Mouse (Mus musculus): ENCODE results near the gene Bicdl1.

- no peak for TF ChIP-seq CTCF (IDR thresholded peaks at IDR 0.05; ENCODE audit: extremely low read depth, insufficient read length, insufficient replicate concordance, low read depth, low read length)
- no peak for TF ChIP-seq POLR2A (IDR thresholded peaks at IDR 0.05; ENCODE audit: low read depth, low read length)
Measured at GRCm38 (mm10) chr5:115724422-115724821, 7.0 kb downstream of the Bicdl1 start.
